Mouse (Mus musculus): ENCODE measurements around the gene Prkar1b. TPM values are rescaled to one million over a fixed set of nuclear protein-coding genes. Genes with fewer than 3 reads are reported as not detected.

The Prkar1b gene
- total RNA-seq, 2 experiments from 2014 or later: 1.5 to 2.0 TPM

GRCm38 (mm10) chr5:139110140-139110855, 39.5 kb downstream of the Prkar1b start:
- no peak for DNase-seq

- peak in 1 of 2 experiments; percentile 37 for DNase-seq
Observed at GRCm38 (mm10) chr5:139107815-139108214, 42.0 kb downstream of the Prkar1b start.

- peak in 1 of 2 experiments; percentile 28 for DNase-seq
Observed at GRCm38 (mm10) chr5:139101783-139102182, 48.0 kb downstream of the Prkar1b start.

- peak; percentile 57 to 72 for DNase-seq
Observed at GRCm38 (mm10) chr5:139098991-139099972, 50.5 kb downstream of the Prkar1b start.

GRCm38 (mm10) chr5:139095297-139096110, 54.3 kb downstream of the Prkar1b start:
- no peak for DNase-seq

GRCm38 (mm10) chr5:139093534-139093933, 56.3 kb downstream of the Prkar1b start:
- DNase-seq: peak; percentile 18 to 26

- no peak for DNase-seq
Observed at GRCm38 (mm10) chr5:139091713-139092112, 58.1 kb downstream of the Prkar1b start.

- no peak for DNase-seq
Observed at GRCm38 (mm10) chr5:139090162-139090561, 59.6 kb downstream of the Prkar1b start.

DNA sequence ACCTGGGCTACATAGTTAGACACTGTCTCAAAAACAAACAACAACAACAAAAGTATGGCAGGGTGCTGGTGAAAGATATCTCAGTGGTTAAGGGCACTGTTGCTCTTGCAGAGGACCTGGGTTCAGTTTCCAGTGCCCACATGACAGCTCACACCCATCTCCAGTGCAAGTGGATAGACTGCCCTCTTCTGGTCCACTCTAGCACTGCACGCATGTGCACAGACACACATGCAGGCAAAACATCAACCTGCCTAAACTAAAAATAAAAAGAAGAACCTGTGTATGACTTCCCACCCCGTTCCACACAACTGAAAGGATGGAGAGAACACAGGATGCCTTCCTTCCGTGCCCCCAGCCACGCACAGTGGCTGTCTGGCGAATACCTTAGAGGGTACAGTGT, 61.6 kb downstream of the Prkar1b start:
- DNase-seq: no peak

GRCm38 (mm10) chr5:139084831-139085519, 64.8 kb downstream of the Prkar1b start:
- peak; percentile 59 to 69 for DNase-seq

DNA sequence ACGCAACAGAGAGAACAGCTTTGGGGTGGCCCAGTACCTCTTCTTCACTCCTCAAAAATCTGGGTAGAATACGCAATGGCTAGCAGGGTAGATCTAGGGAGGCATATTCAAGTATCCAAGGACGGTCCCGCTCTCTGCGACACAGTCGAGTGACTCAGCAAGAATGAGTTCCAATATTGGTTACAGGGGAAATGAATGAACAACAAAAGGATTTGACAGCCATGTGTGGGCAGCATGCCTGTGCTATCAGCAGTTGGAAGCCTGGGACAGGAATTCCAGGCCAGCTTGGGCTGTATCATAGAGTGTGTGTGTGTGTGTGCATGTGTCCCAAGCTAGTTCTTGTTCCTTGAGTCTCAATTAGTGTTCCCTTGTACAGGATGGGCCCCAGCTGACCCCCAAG, 65.5 kb downstream of the Prkar1b start:
- DNase-seq: peak; percentile 81 to 85

- DNase-seq: peak; percentile 77 to 83
Observed at GRCm38 (mm10) chr5:139083841-139084240, 66.0 kb downstream of the Prkar1b start.

GRCm38 (mm10) chr5:139081370-139081769, 68.4 kb downstream of the Prkar1b start:
- peak; percentile 39 to 43 for DNase-seq

- no peak for DNase-seq
Observed at GRCm38 (mm10) chr5:139078156-139078462, 71.7 kb downstream of the Prkar1b start.

DNA sequence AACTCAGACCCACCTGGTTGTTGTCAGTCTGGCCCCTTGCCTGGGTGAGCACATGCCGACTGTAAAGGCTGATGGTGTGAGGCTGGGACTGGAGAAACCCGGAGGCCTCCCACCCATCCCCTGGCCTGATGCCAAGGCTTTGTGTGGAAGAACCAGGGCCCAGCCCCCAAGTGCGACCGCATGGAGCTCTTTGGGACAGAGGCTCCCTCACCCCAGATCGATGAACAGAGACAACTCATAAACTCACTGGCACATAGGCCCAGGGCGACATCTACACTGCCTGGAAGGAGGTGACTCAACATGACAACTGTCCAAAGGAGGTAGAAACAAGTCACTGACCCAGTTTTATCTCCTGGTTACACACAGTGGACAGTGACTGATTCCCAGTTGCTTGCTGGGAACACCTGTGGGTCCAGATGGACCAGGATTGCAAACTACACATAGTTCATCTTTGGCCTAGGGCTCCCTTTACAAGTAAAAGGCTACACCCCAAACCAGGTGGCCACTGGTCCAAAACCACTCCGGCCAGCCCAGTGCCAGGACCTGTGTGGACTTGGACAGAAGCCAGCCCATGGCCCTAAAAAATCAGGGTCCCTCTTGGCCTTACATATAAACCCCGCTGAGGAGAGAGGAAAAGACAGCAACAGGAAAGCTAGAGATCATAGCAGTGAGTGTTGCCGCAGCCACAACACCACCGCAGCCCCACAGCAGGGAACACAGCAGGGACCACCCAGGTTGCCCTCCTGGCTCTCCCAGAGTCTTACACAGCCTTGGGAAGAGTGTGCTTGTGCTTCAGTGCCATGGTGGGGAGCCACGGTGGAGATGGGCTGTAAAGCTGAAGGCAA, 72.3 kb downstream of the Prkar1b start:
- DNase-seq: no peak

GRCm38 (mm10) chr5:139076450-139076849, 73.4 kb downstream of the Prkar1b start:
- no peak for DNase-seq

- no peak for DNase-seq
Observed at GRCm38 (mm10) chr5:139075791-139076190, 74.0 kb downstream of the Prkar1b start.

- peak; percentile 67 to 85 for DNase-seq
Observed at GRCm38 (mm10) chr5:139075125-139075524, 74.7 kb downstream of the Prkar1b start.

GRCm38 (mm10) chr5:139073977-139074376, 75.8 kb downstream of the Prkar1b start:
- DNase-seq: no peak

DNA sequence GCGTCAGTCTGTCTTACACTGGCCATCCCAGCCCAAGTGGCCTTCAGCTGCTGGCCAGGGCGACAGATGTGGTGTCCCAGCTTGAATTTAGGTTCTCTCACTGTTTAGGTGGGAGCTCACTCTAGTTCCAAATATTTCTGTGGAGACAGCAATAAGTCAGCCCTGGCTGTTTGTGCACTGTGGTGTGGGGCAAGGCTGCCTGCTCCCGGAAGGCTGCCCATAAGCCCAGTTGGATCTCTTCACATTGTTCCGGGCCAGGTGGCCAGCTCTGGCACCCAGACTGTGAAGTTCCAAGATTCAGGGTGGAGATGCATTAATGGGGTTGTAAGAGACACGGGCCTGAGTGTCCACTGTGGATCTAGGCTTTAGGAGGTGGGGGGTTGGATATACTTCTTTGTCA, 76.9 kb downstream of the Prkar1b start:
- no peak for DNase-seq

Data from heart, adult 18-20 months (tissue).